Mouse (Mus musculus) megakaryocyte, embryonic 14.5 days (primary cell): Measurements from ENCODE around the gene Olfm2.

Experiments
- FLI1 ChIP-seq: IDR thresholded peaks from 2 replicates; pipeline ENCODE4 v1.6.1; 2012; ENCODE audit warnings: low read length, inconsistent platforms, mixed read lengths
- GATA1 ChIP-seq: IDR thresholded peaks from 3 replicates; pipeline ENCODE4 v1.6.1; 2012; ENCODE audit warnings: mixed read lengths, low read length, inconsistent platforms, borderline replicate concordance

DNA sequence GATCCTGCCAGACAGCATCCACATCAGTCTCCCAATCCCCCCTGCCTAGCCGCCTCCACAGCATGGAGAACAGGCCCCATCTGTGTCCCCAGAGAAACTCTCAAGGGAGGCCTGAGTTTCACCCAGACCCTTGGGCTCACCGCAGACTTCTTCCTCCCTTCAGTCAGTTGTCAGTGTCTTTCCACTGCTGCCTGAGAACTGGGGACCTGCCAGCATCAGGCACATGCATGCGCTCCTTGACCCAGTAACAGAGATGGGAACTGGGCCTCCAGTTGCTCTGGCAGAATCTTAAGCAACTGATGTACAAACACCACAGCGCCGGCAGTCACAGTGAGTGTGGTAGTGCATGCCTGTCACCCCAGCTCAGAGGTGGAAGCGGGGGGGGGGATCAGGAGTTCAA lies 12.7 kb upstream of the Olfm2 start:
- no peak for TF ChIP-seq FLI1
- TF ChIP-seq GATA1: no peak
